Mouse (Mus musculus) liver, embryonic 14.5 days (tissue): ENCODE measurements around the gene Msi2. TPM values are rescaled to one million over a fixed set of nuclear protein-coding genes. Genes with fewer than 3 reads are reported as not detected.

Experiments
- ATAC-seq: fragments of 200-750 bp; cut with Nextera tagmentation; 2 replicates; pipeline ENCODE4 v1.8.0; 2017; ENCODE audit warnings: moderate number of reproducible peaks, mild to moderate bottlenecking, moderate library complexity; ENCODE audit not compliant: insufficient read depth
- DNase-seq, 3 experiments: peaks; one replicate each; pipeline ENCODE4 v3.0.0-alpha.2; 2012 to 2013; ENCODE audit warnings: low read depth in 3 of 3, low spot score in 3 of 3
- H3K27ac ChIP-seq: fragments of 300-500 bp; sonication (generic); 2 replicates; pipeline ENCODE4 v1.5.1; 2014; ENCODE audit warnings: moderate library complexity, mild to moderate bottlenecking, control low read depth, inconsistent platforms
- H3K27me3 ChIP-seq: fragments of 300-500 bp; sonication (generic); 2 replicates; pipeline ENCODE4 v1.6.1; 2014; ENCODE audit warnings: mild to moderate bottlenecking, low read length, moderate library complexity; ENCODE audit not compliant: control insufficient read depth, insufficient read depth
- H3K36me3 ChIP-seq: fragments of 300-500 bp; sonication (generic); replicated peaks from 2 replicates; pipeline ENCODE4 v1.6.1; 2014; ENCODE audit warnings: low read depth; ENCODE audit not compliant: control insufficient read depth, insufficient read depth
- H3K4me1 ChIP-seq, 2 experiments: fragments of 200-500 bp in 1 of 2; fragments of 300-500 bp in 1 of 2; sonication (generic) in 1 of 2; replicated peaks; 2 replicates each; pipeline ENCODE4 v1.6.1; 2012 to 2014; ENCODE audit warnings: antibody characterized with exemption in 1 of 2, inconsistent platforms in 1 of 2, low read length in 1 of 2; ENCODE audit not compliant: control insufficient read depth in 2 of 2, insufficient read depth in 2 of 2
- H3K4me2 ChIP-seq: fragments of 300-500 bp; sonication (generic); 2 replicates; pipeline ENCODE4 v1.6.1; 2014; ENCODE audit warnings: low read depth, mild to moderate bottlenecking, control low read depth, moderate library complexity
- H3K4me3 ChIP-seq, 2 experiments: fragments of 200-500 bp in 1 of 2; fragments of 300-500 bp in 1 of 2; sonication (generic) in 1 of 2; 2 replicates each; pipeline ENCODE4 v1.5.1; 2012 to 2014; ENCODE audit warnings: low read depth in 2 of 2, low read length in 2 of 2, mild to moderate bottlenecking in 2 of 2, control low read depth in 1 of 2, inconsistent platforms in 1 of 2, moderate library complexity in 1 of 2; ENCODE audit not compliant: insufficient read depth in 1 of 2
- H3K9ac ChIP-seq: fragments of 300-500 bp; sonication (generic); replicated peaks from 2 replicates; pipeline ENCODE4 v1.6.1; 2014; ENCODE audit warnings: mild to moderate bottlenecking, control low read depth, moderate library complexity
- H3K9me3 ChIP-seq: fragments of 300-500 bp; sonication (generic); 2 replicates; pipeline ENCODE4 v1.6.1; 2016; ENCODE audit warnings: low read length, mixed read lengths; ENCODE audit not compliant: control insufficient read depth
- CTCF ChIP-seq: IDR thresholded peaks from 2 replicates; pipeline ENCODE4 v1.5.1; 2016; ENCODE audit warnings: antibody characterized with exemption, low read depth, control low read depth
- EP300 ChIP-seq: IDR thresholded peaks from 2 replicates; pipeline ENCODE4 v1.6.1; 2016; ENCODE audit warnings: antibody characterized with exemption, low read depth
- WGBS: fragments of 180-500 bp; shearing (Covaris S2); extraction: QIAGEN DNeasy Blood & Tissue Kit; methylation state at CpG from one replicate; pipeline ENCODE4 v1.1.7; 2014; ENCODE audit not compliant: insufficient replicate concordance; 5-methylcytosine and 5-hydroxymethylcytosine counted together
- polyA plus RNA-seq, 2 experiments: library from polyadenylated mRNA; depleted of rRNA in 1 of 2; stranded (reverse) in 1 of 2; unstranded in 1 of 2; fragments of >200 nt; fragmentation: Nextera tagmentation in 1 of 2; extraction: Ambion mirVana in 1 of 2; gene quantifications; 2 replicates each; pipeline versions ENCODE4 v1.2.1 to v1.2.3; 2012 to 2014

Msi2 gene
- polyA plus RNA-seq, 2 experiments, result 2.1 to 6.2 TPM

DNA sequence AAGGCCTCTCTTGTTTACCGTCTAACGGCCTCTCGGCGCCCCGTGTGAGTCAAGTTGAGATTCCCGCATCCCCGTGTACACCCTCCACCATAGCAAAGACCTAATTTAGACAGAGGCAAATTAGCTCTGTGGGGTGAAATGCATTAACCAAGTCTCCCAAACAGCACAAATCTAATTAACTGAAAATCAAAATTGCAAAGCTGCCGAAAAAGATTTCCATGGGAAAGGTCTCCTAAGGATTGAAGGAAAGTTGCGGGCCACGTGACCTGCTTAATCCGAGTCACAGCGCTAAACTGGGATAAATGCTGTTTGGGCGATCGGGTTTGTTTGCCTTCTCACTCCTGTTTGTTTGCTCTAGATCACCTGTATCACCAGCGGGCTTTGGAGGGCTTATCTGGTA lies 52.5 kb downstream of the Msi2 start:
- DNase-seq, result no peak
- WGBS, result 82% methylated on average over 15 of the region's 15 CpGs
- Histone ChIP-seq H3K4me2 (no peak overlapping the region), H3K4me1 (no peaks in the 10 kb centered on the region), H3K27ac (no peak overlapping the region), H3K9me3 (no peaks in the 10 kb centered on the region), H3K27me3 (no peaks in the 10 kb centered on the region), H3K36me3 (no peaks in the 10 kb centered on the region), H3K9ac (no peak overlapping the region), H3K4me3 (no peak overlapping the region)
- ATAC-seq, result no peak
- TF ChIP-seq EP300, result no peak
- TF ChIP-seq CTCF, result no peak

GRCm38 (mm10) chr11:88661444-88662180 lies 56.7 kb downstream of the Msi2 start:
- Histone ChIP-seq H3K4me2 (no peak overlapping the region), H3K4me1 (no peaks in the 10 kb centered on the region), H3K4me3 (no peak overlapping the region), H3K9me3 (no peaks in the 10 kb centered on the region), H3K9ac (no peak overlapping the region), H3K27ac (no peak overlapping the region), H3K27me3 (no peaks in the 10 kb centered on the region), H3K36me3 (no peaks in the 10 kb centered on the region)
- 69% methylated on average over 11 of the region's 11 CpGs for WGBS
- ATAC-seq (no peak), DNase-seq (peak in 1 of 3 experiments; percentile 5)
- TF ChIP-seq EP300, result no peak
- no peak for TF ChIP-seq CTCF

DNA sequence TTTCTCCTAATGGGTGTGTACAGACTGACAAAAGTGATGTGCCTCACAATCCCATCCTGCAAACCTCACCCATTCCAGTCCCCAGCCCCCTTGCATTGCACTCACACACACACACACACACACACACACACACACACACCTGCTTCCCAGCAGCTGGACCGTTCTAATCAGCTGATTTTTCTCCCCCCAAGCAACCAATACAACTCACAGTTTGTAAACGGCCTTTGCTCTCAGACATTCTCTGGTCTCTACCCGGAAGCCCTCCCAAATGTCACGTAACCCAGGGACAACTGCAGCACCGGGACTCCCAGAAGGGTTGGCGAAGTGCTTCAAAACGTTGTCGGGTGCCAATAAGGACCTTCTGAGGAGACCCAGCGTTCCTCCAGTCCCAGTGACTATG lies 57.9 kb downstream of the Msi2 start:
- H3K36me3 ChIP-seq, result no peaks in the 10 kb centered on the region
- TF ChIP-seq EP300 (no peak), CTCF (no peak)
- H3K9ac ChIP-seq, result no peak overlapping the region
- no peak overlapping the region for H3K4me3 ChIP-seq
- no peak overlapping the region for H3K4me2 ChIP-seq
- H3K4me1 ChIP-seq, result no peaks in the 10 kb centered on the region
- DNase-seq (no peak), ATAC-seq (no peak)
- WGBS, result 73% methylated on average over 9 of the region's 9 CpGs
- H3K27me3 ChIP-seq, result no peaks in the 10 kb centered on the region
- no peaks in the 10 kb centered on the region for H3K9me3 ChIP-seq
- H3K27ac ChIP-seq, result no peak overlapping the region

DNA sequence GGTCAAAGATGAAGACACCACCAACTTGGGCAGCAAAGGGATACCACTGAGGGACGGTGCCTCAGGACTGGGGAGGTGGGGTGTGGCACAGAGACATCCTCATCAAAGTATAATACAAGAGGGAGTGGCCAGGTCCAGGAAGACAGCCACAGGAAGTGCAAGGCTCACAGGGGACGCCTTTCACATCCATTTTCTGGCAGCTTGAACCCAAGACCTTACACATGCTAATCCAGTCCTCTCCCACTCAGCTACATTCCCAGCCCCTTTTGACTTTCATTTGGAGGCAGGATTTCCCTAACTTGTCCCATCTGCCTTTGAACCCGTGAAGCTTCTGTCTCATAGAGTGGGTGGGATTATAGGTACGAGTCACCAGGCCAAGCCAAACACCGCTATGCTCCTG lies 59.4 kb downstream of the Msi2 start:
- H3K36me3 ChIP-seq, result no peaks in the 10 kb centered on the region
- DNase-seq, result no peak

GRCm38 (mm10) chr11:88655786-88656185 lies 62.5 kb downstream of the Msi2 start:
- TF ChIP-seq EP300 (no peak), CTCF (no peak)
- Histone ChIP-seq H3K9ac (no peak overlapping the region), H3K27ac (no peak overlapping the region), H3K4me3 (no peak overlapping the region), H3K27me3 (no peaks in the 10 kb centered on the region), H3K4me1 (peaks cover 0 to 4% of the 10 kb centered on the region in 2 experiments; a peak in 1 of 4 replicates), H3K4me2 (no peak overlapping the region), H3K36me3 (no peaks in the 10 kb centered on the region), H3K9me3 (no peaks in the 10 kb centered on the region)
- ATAC-seq (no peak), DNase-seq (no peak)
- WGBS, result 86% methylated on average over 8 of the region's 8 CpGs

More for the DNA sequence above, 59.4 kb downstream of the Msi2 start:
- no peak for TF ChIP-seq EP300
- no peak for TF ChIP-seq CTCF
- Histone ChIP-seq H3K27ac (no peak overlapping the region), H3K4me3 (no peak overlapping the region), H3K4me2 (no peak overlapping the region), H3K4me1 (peaks cover 0 to 4% of the 10 kb centered on the region in 2 experiments; a peak in 1 of 4 replicates), H3K27me3 (no peaks in the 10 kb centered on the region), H3K9ac (no peak overlapping the region), H3K9me3 (no peaks in the 10 kb centered on the region)
- 74% methylated on average over 5 of the region's 5 CpGs for WGBS
- ATAC-seq, result no peak
